Mouse (Mus musculus) MEL (cell line): Measurements from ENCODE around the gene Zfp277. TPM values are rescaled to one million over a fixed set of nuclear protein-coding genes. Genes with fewer than 3 reads are reported as not detected.

ENCODE experiments used
- DNase-seq: peaks from one replicate; pipeline ENCODE4 v3.0.0; 2011; ENCODE audit warnings: low read depth, low spot score
- H3K27ac ChIP-seq: 2 replicates; pipeline ENCODE4 v1.5.1; 2012; ENCODE audit warnings: low read depth, mild to moderate bottlenecking, control low read depth, low read length, moderate library complexity; ENCODE audit not compliant: control insufficient read depth
- H3K27me3 ChIP-seq, 2 experiments: fragments of 150-350 bp in 1 of 2; sonication (generic) in 1 of 2; 2 replicates each; pipeline ENCODE4 v1.6.1; 2012; ENCODE audit warnings: low read length in 2 of 2, mild to moderate bottlenecking in 2 of 2, improper control_type of control experiment in 1 of 2, moderate library complexity in 1 of 2; ENCODE audit not compliant: insufficient read depth in 2 of 2, control insufficient read depth in 1 of 2
- H3K36me3 ChIP-seq, 2 experiments: 2 replicates each; pipeline ENCODE4 v1.6.1; 2012 to 2014; ENCODE audit warnings: low read length in 2 of 2, improper control_type of control experiment in 1 of 2, inconsistent platforms in 1 of 2, mild to moderate bottlenecking in 1 of 2; ENCODE audit not compliant: insufficient read depth in 2 of 2, control insufficient read depth in 1 of 2
- H3K4me1 ChIP-seq, 2 experiments: fragments of 150-350 bp in 1 of 2; sonication (generic) in 1 of 2; 2 replicates each; pipeline ENCODE4 v1.6.1; 2012; ENCODE audit warnings: low read length in 2 of 2, improper control_type of control experiment in 1 of 2, mild to moderate bottlenecking in 1 of 2; ENCODE audit not compliant: insufficient read depth in 2 of 2, control insufficient read depth in 1 of 2
- H3K4me3 ChIP-seq, 2 experiments: fragments of 150-350 bp in 1 of 2; sonication (generic) in 1 of 2; 2 replicates each; pipeline ENCODE4 v1.5.1; 2012; ENCODE audit warnings: low read depth in 2 of 2, low read length in 2 of 2, mild to moderate bottlenecking in 2 of 2, moderate library complexity in 2 of 2, control low read depth in 1 of 2, improper control_type of control experiment in 1 of 2; ENCODE audit not compliant: control insufficient read depth in 1 of 2, insufficient read depth in 1 of 2
- H3K79me2 ChIP-seq: 2 replicates; pipeline ENCODE4 v1.6.1; 2012; ENCODE audit warnings: mild to moderate bottlenecking, low read length, moderate library complexity; ENCODE audit not compliant: control insufficient read depth, poor library complexity, insufficient read depth
- H3K9ac ChIP-seq: 2 replicates; pipeline ENCODE4 v1.6.1; 2012; ENCODE audit warnings: low read depth, mild to moderate bottlenecking, control low read depth, low read length, moderate library complexity; ENCODE audit not compliant: control insufficient read depth, poor library complexity, severe bottlenecking
- H3K9me3 ChIP-seq: fragments of 150-350 bp; sonication (generic); replicated peaks from 2 replicates; pipeline ENCODE4 v1.6.1; 2012; ENCODE audit warnings: mild to moderate bottlenecking, low read length, improper control_type of control experiment, moderate library complexity; ENCODE audit not compliant: insufficient read depth
- BHLHE40 ChIP-seq: IDR thresholded peaks from 2 replicates; pipeline ENCODE4 v1.6.1; 2012; ENCODE audit warnings: low read depth, mild to moderate bottlenecking, inconsistent platforms, low read length, improper control_type of control experiment, borderline replicate concordance
- CHD2 ChIP-seq: IDR thresholded peaks from 2 replicates; pipeline ENCODE4 v1.6.1; 2011; ENCODE audit warnings: low read length, improper control_type of control experiment
- ELF1 ChIP-seq: IDR thresholded peaks from 2 replicates; pipeline ENCODE4 v1.6.1; 2014; ENCODE audit warnings: low read depth, mild to moderate bottlenecking, inconsistent platforms, low read length, improper control_type of control experiment, moderate library complexity
- ETS1 ChIP-seq: IDR thresholded peaks from 2 replicates; pipeline ENCODE4 v1.6.1; 2012; ENCODE audit warnings: low read depth, mild to moderate bottlenecking, inconsistent platforms, low read length, improper control_type of control experiment, moderate library complexity
- GATA1 ChIP-seq: IDR thresholded peaks from 2 replicates; pipeline ENCODE4 v1.6.1; 2011; ENCODE audit warnings: low read depth, low read length, improper control_type of control experiment
- HCFC1 ChIP-seq: IDR thresholded peaks from 2 replicates; pipeline ENCODE4 v1.6.1; 2012; ENCODE audit warnings: low read depth, mild to moderate bottlenecking, inconsistent platforms, low read length, improper control_type of control experiment, moderate library complexity
- MAFK ChIP-seq: IDR thresholded peaks from 2 replicates; pipeline ENCODE4 v1.6.1; 2011; ENCODE audit warnings: low read depth, mild to moderate bottlenecking, low read length, improper control_type of control experiment, borderline replicate concordance
- MAZ ChIP-seq: IDR thresholded peaks from 2 replicates; pipeline ENCODE4 v1.6.1; 2012; ENCODE audit warnings: low read depth, mild to moderate bottlenecking, inconsistent platforms, low read length, improper control_type of control experiment
- MEF2A ChIP-seq: IDR thresholded peaks from 2 replicates; pipeline ENCODE4 v1.6.1; 2014; ENCODE audit warnings: low read depth, mild to moderate bottlenecking, inconsistent platforms, low read length, improper control_type of control experiment; ENCODE audit not compliant: poor library complexity, insufficient replicate concordance, severe bottlenecking; ENCODE audit errors: extremely low read depth
- MXI1 ChIP-seq: IDR thresholded peaks from 2 replicates; pipeline ENCODE4 v1.6.1; 2011; ENCODE audit warnings: mild to moderate bottlenecking, low read depth, low read length, improper control_type of control experiment
- MYC ChIP-seq: IDR thresholded peaks from 2 replicates; pipeline ENCODE4 v1.6.1; 2011; ENCODE audit warnings: low read depth, mild to moderate bottlenecking, low read length, improper control_type of control experiment, moderate library complexity
- NRF1 ChIP-seq: IDR thresholded peaks from 2 replicates; pipeline ENCODE4 v1.6.1; 2014; ENCODE audit warnings: low read depth, mild to moderate bottlenecking, inconsistent platforms, low read length, improper control_type of control experiment, moderate library complexity; ENCODE audit not compliant: poor library complexity, insufficient read depth, severe bottlenecking
- POLR2A ChIP-seq, 2 experiments: IDR thresholded peaks; 2 replicates each; pipeline ENCODE4 v1.6.1; 2011 to 2012; ENCODE audit warnings: low read length in 2 of 2, mild to moderate bottlenecking in 2 of 2, control low read depth in 1 of 2, improper control_type of control experiment in 1 of 2, low read depth in 1 of 2, moderate library complexity in 1 of 2; ENCODE audit not compliant: control insufficient read depth in 1 of 2, insufficient read depth in 1 of 2, poor library complexity in 1 of 2
- POLR2AphosphoS2 ChIP-seq: IDR thresholded peaks from 2 replicates; pipeline ENCODE4 v1.6.1; 2011; ENCODE audit warnings: low read length, improper control_type of control experiment
- RCOR1 ChIP-seq: IDR thresholded peaks from 2 replicates; pipeline ENCODE4 v1.6.1; 2012; ENCODE audit warnings: low read depth, mild to moderate bottlenecking, inconsistent platforms, low read length, improper control_type of control experiment
- SIN3A ChIP-seq: IDR thresholded peaks from 2 replicates; pipeline ENCODE4 v1.6.1; 2012; ENCODE audit warnings: low read length, improper control_type of control experiment, inconsistent platforms
- UBTF ChIP-seq: IDR thresholded peaks from 2 replicates; pipeline ENCODE4 v1.6.1; 2012; ENCODE audit warnings: low read depth, mild to moderate bottlenecking, inconsistent platforms, low read length, improper control_type of control experiment, moderate library complexity, borderline replicate concordance; ENCODE audit not compliant: insufficient read depth
- polyA plus RNA-seq, 2 experiments: library from polyadenylated mRNA; stranded (reverse) in 1 of 2; unstranded in 1 of 2; fragments of >175 nt in 1 of 2; fragments of >200 nt in 1 of 2; gene quantifications; 2 replicates each; pipeline versions ENCODE4 v1.2.1 to v1.2.4; 2012; ENCODE audit warnings: low replicate concordance in 2 of 2, low read depth in 1 of 2; ENCODE audit not compliant: insufficient read length in 2 of 2, insufficient read depth in 1 of 2, missing spikeins in 1 of 2
- total RNA-seq: library from RNA; depleted of rRNA; stranded (reverse); fragments of 300-350 nt; gene quantifications from 2 replicates; pipeline ENCODE4 v1.2.3, GENCODE M21; 2012; rRNA removed

Gene Zfp277
- 1.1 TPM in 2 replicates for total RNA-seq
- polyA plus RNA-seq = 1 to 10 TPM in 1 of 2 experiments, not detected in 1; 1.9 TPM

DNA sequence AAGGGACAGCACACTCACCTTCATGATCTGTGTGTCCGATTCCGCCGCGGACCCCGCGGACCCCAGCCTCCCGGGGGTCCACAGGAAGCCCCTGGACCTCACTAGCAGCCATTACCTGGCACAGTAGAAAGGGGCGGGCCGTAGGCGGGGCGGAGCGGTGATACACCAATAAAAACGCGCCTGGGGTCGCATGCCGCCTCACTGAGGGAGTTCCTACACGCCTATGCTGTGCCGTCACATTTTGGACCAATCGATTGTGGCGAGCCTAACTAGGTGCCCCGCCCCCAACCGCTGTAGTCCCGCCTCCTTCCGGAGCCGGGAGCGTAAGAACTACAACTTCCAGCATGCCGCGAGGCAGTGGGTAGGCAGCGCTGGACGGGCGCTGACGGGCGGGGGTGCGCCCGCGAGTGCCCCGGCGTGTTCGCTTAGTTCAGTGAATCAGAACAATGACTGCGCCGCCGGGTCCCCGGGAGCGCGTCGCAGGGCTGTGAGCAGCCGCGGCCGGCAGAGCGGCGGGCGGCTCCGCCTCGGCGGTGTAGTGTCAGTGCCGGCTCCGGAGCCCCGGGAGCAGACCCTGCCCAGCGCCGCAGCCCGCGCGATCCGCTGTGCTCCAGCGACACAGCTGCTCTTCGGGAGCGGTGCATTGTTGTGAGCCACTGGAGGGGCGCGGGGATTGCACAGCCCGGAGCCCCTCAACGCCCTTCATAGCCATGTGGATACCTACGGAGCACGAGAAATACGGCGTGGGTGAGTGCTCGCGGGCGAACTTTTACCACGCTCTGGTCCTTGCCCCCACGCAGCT lies at the start of gene Zfp277, which contains the start of gene Dock4:
Zfp277 (minus strand) TSS at position 255 of the 802 bp plus-strand sequence.
Dock4 (plus strand) TSS at position 305 of the 802 bp plus-strand sequence.
- Histone ChIP-seq H3K9ac (peak within 1 kb of the TSS; percentile 58), H3K27ac (no peak within 1 kb of the TSS), H3K9me3 (no peaks in the 10 kb centered on the region), H3K27me3 (peaks cover 10 to 11% of the 10 kb centered on the region in 2 experiments), H3K36me3 (peaks cover 0 to 3% of the 10 kb centered on the region in 2 experiments; a peak in 1 of 4 replicates), H3K79me2 (no peaks in the 10 kb centered on the region), H3K4me1 (no peaks in the 10 kb centered on the region; a peak in 2 of 4 replicates), H3K4me3 (peak within 1 kb of the TSS; percentile 87)
- TF ChIP-seq SIN3A (peak; percentile 50; the same call in 1 of the 2 replicates), CHD2 (no peak), POLR2A (IDR thresholded peaks at IDR 0.05; ENCODE audit: control insufficient read depth in 1 of 2, insufficient read depth in 1 of 2, low read depth in 1 of 2, low read length in 2 of 2, poor library complexity in 1 of 2) (peak in 1 of 2 experiments; percentile 53; a peak in 1 of 4 replicates), NRF1 (0 out of 2 replicates have a peak, but pooled peaks have one; percentile 36), MAFK (no peak), HCFC1 (peak; percentile 97), MXI1 (peak; percentile 77), ELF1 (peak; percentile 85), MAZ (peak; percentile 92; the same call in 1 of the 2 replicates), RCOR1 (no peak)
- DNase-seq = peak; percentile 99

DNA sequence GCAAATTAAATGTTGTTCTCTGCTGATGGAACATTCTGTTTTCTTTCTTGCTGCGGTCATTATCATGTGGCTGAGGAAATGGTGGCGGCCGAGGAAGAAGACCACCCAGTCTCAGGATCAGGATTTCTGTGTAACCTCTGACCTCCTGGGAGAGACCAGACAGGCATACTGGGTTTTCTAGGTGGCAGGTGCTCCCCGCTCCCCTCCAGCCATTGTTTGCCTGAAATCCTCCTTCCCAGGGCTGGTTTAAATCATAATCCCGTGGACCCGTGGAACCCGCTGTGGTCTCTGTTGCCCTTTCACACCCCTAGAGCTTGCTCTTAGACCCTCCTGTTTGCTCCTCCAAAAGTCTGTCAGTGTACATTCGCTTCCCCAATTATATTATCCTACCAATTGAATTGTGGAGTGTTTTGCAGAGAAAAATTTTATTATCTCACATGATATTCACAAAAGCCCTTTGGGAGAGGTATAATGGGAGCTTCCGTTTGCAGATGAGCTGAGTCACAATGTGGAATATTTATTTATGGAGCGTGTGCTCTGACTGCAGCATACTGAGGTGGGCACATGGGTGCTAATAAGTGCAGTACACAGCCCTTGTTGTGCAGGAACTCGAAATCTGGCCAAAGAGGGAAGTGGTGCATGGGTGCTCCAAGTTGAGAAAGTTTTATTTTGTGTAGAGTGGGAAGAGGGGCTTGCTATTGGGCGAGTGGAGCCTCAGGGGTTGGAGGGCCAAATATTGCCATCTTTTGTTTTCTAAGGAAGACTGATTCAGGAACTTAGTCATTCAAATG lies 40.5 kb upstream of the Zfp277 start:
- Histone ChIP-seq H3K27ac (no peak overlapping the region), H3K4me3 (no peak overlapping the region)
- DNase-seq = no peak

More for the DNA sequence above, 40.5 kb upstream of the Zfp277 start:
- Histone ChIP-seq H3K27me3 (peaks cover 0 to 3% of the 10 kb centered on the region in 2 experiments; a peak in 3 of 4 replicates), H3K9ac (no peak overlapping the region), H3K4me1 (no peaks in the 10 kb centered on the region), H3K9me3 (no peaks in the 10 kb centered on the region), H3K79me2 (no peaks in the 10 kb centered on the region), H3K36me3 (no peaks in the 10 kb centered on the region)
- TF ChIP-seq MEF2A = no peak
- no peak for TF ChIP-seq MAFK
- TF ChIP-seq MAZ = no peak
- no peak for TF ChIP-seq POLR2AphosphoS2
- no peak for TF ChIP-seq ELF1
- TF ChIP-seq POLR2A (IDR thresholded peaks at IDR 0.05; ENCODE audit: control insufficient read depth in 1 of 2, insufficient read depth in 1 of 2, low read depth in 1 of 2, low read length in 2 of 2, poor library complexity in 1 of 2) = no peak
- TF ChIP-seq GATA1 = no peak
- TF ChIP-seq BHLHE40 = no peak
- no peak for TF ChIP-seq MYC
- TF ChIP-seq ETS1 = no peak
- TF ChIP-seq UBTF = no peak
